Mouse (Mus musculus) kidney, embryonic 14.5 days (tissue): Measurements from ENCODE around the gene Mipep. TPM values are rescaled to one million over a fixed set of nuclear protein-coding genes. Genes with fewer than 3 reads are reported as not detected.

Experiments
- ATAC-seq: fragments of 200-750 bp; cut with Nextera tagmentation; 2 replicates; pipeline ENCODE4 v1.8.0; 2017; ENCODE audit warnings: moderate number of reproducible peaks, mild to moderate bottlenecking, moderate TSS enrichment, moderate library complexity; ENCODE audit not compliant: low FRiP score, low TSS enrichment
- H3K27ac ChIP-seq: fragments of 300-500 bp; sonication (generic); 2 replicates; pipeline ENCODE4 v1.5.1; 2014; ENCODE audit warnings: low read depth, mild to moderate bottlenecking, low read length, moderate library complexity, mixed read lengths
- H3K27me3 ChIP-seq: fragments of 300-500 bp; sonication (generic); 2 replicates; pipeline ENCODE4 v1.6.1; 2014; ENCODE audit warnings: mild to moderate bottlenecking, low read length; ENCODE audit not compliant: control insufficient read depth, insufficient read depth
- H3K36me3 ChIP-seq: fragments of 300-500 bp; sonication (generic); 2 replicates; pipeline ENCODE4 v1.6.1; 2014; ENCODE audit warnings: low read length, mixed read lengths; ENCODE audit not compliant: control insufficient read depth, insufficient read depth
- H3K4me1 ChIP-seq: fragments of 300-500 bp; sonication (generic); 2 replicates; pipeline ENCODE4 v1.6.1; 2014; ENCODE audit warnings: low read length, mixed read lengths; ENCODE audit not compliant: control insufficient read depth, insufficient read depth
- H3K4me2 ChIP-seq: fragments of 300-500 bp; sonication (generic); replicated peaks from 2 replicates; pipeline ENCODE4 v1.6.1; 2014; ENCODE audit warnings: low read depth, mild to moderate bottlenecking, low read length
- H3K4me3 ChIP-seq: fragments of 300-500 bp; sonication (generic); 2 replicates; pipeline ENCODE4 v1.5.1; 2014; ENCODE audit warnings: mild to moderate bottlenecking, low read length
- H3K9ac ChIP-seq: fragments of 300-500 bp; sonication (generic); 2 replicates; pipeline ENCODE4 v1.6.1; 2014; ENCODE audit warnings: low read depth, mild to moderate bottlenecking, low read length, moderate library complexity
- H3K9me3 ChIP-seq: fragments of 300-500 bp; sonication (generic); 2 replicates; pipeline ENCODE4 v1.6.1; 2016; ENCODE audit warnings: low read length; ENCODE audit not compliant: control insufficient read depth
- WGBS: fragments of 180-500 bp; shearing (Covaris S2); extraction: QIAGEN DNeasy Blood & Tissue Kit; methylation state at CpG from one replicate; pipeline ENCODE4 v1.1.7; 2014; 5-methylcytosine and 5-hydroxymethylcytosine counted together
- polyA plus RNA-seq: library from polyadenylated mRNA; unstranded; fragments of >200 nt; fragmentation: Nextera tagmentation; extraction: Ambion mirVana; gene quantifications from 2 replicates; pipeline ENCODE4 v1.2.1, GENCODE M21; 2014

The Mipep gene
- 16.3 and 26.5 TPM in 2 replicates for polyA plus RNA-seq

GRCm38 (mm10) chr14:60784427-60785315 lies at the start of gene Mipep:
Gene Mipep (plus strand): TSS chr14:60784573.
- peak; percentile 87 for ATAC-seq
- Histone ChIP-seq H3K9me3 (no peaks in the 10 kb centered on the region), H3K36me3 (peaks cover 5% of the 10 kb centered on the region; the same call in 1 of the 2 replicates), H3K9ac (peak within 1 kb of the TSS; percentile 76), H3K27ac (no peak within 1 kb of the TSS), H3K4me3 (peak within 1 kb of the TSS; percentile 69), H3K27me3 (no peaks in the 10 kb centered on the region), H3K4me2 (peak within 1 kb of the TSS; percentile 75), H3K4me1 (no peaks in the 10 kb centered on the region)
- under 1% methylated on average over 61 of the region's 61 CpGs for WGBS

DNA sequence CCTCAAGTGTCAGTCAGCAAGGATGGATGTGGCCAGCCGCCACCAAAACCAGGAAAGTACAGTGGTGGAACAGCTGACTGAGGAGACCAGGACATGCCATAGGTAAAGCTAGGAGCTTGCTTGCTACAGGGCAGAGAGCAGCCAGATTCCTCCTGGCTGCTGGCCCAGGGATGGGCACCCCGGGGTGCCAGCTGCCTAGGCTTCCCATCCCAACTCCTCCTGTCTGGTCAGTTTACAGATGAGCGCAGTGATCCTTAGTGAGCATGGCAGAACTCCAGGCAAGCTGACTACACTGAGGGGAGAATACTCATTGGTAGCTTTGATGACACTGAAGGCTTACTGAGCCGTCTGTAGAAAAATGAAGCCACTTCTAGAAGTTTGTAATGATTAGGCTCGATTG lies 49.2 kb upstream of the Mipep start:
- no peak for ATAC-seq
- WGBS: 64% methylated on average over 5 of the region's 5 CpGs
- Histone ChIP-seq H3K4me2 (no peak overlapping the region), H3K4me1 (peaks cover 36% of the 10 kb centered on the region), H3K4me3 (no peak overlapping the region), H3K9me3 (no peaks in the 10 kb centered on the region), H3K9ac (no peak overlapping the region), H3K27me3 (no peaks in the 10 kb centered on the region), H3K36me3 (no peaks in the 10 kb centered on the region), H3K27ac (no peak overlapping the region)

- no peaks in the 10 kb centered on the region for H3K9me3 ChIP-seq
- no peaks in the 10 kb centered on the region for H3K27me3 ChIP-seq
- no peaks in the 10 kb centered on the region for H3K36me3 ChIP-seq
- WGBS: 59% methylated on average over 13 of the region's 13 CpGs
- peaks cover 41% of the 10 kb centered on the region for H3K4me1 ChIP-seq
- H3K9ac ChIP-seq: no peak overlapping the region
- H3K27ac ChIP-seq: peak overlapping the region; percentile 85
- ATAC-seq: no peak
- H3K4me2 ChIP-seq: no peak overlapping the region
- H3K4me3 ChIP-seq: no peak overlapping the region
Measured at GRCm38 (mm10) chr14:60735848-60736547, 48.4 kb upstream of the Mipep start.

DNA sequence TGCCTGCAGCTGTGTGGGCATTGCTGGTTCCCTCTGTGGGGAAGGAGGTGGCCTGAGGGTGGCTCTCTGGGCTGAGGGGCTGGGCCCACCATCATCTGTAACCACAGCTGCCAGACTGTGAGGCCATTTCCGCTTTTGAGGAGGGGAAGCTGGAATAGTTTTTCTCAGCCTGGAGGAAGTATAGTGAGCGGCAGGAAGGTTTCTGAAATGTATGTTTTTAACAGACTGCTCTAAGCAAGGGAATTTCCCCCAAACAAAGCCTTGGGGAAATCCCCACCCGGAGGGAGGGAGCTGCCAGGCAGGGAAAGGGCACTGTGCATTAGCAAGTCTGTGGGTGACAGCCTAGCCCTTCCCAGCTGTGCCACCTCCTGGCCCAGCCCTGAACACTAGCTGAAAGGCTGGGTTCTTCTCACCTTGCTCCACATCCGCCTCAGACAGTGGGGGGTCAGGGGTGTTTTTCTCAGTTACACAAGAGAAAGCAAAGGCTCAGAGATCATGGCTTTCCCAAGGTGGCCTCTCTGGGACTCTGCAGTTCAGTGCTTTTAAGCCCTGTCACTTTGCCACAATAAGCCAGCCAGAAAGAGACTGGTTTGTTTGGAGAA lies 47.7 kb upstream of the Mipep start:
- ATAC-seq: peak; percentile 78
- Histone ChIP-seq H3K4me2 (peak overlapping the region; percentile 17; the same call in 1 of the 2 replicates), H3K9ac (no peak overlapping the region), H3K27me3 (no peaks in the 10 kb centered on the region), H3K27ac (peak overlapping the region; percentile 85), H3K4me1 (peaks cover 48% of the 10 kb centered on the region), H3K4me3 (no peak overlapping the region), H3K9me3 (no peaks in the 10 kb centered on the region), H3K36me3 (no peaks in the 10 kb centered on the region)
- WGBS: 9% methylated on average over 4 of the region's 4 CpGs

- WGBS: 26% methylated on average over 7 of the region's 7 CpGs
- H3K4me2 ChIP-seq: no peak overlapping the region
- H3K4me1 ChIP-seq: peaks cover 48% of the 10 kb centered on the region
- peak overlapping the region; percentile 85 for H3K27ac ChIP-seq
- no peaks in the 10 kb centered on the region for H3K9me3 ChIP-seq
- H3K9ac ChIP-seq: no peak overlapping the region
- no peak overlapping the region for H3K4me3 ChIP-seq
- 0 out of 2 replicates have a peak, but pooled peaks have one; percentile 8 for ATAC-seq
- H3K36me3 ChIP-seq: no peaks in the 10 kb centered on the region
- H3K27me3 ChIP-seq: no peaks in the 10 kb centered on the region
Measured at GRCm38 (mm10) chr14:60737202-60737611, 47.2 kb upstream of the Mipep start.

DNA sequence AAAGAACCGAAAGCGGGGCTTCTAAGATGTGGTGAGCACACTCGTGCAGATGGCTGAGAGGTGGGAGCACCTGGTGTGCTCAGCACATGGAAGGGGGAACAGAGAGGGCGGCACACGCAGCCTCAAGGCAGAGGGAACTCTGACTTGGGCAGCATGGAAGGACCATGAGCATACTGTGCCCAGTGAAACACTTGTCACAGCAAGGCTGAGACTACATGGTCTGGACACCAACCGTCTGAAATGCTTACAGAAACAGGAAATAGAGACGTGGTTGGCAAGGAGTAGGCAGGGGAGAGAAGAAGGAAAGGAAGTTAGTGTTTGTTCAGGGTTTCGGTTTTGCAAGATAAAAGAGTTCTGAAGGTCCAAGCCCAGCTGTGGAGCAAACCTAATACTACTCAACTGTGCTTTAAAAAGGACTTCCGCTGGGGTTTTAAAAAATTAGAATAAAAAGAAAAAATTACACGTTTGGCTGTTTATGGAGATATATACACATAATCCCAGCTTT lies 45.9 kb upstream of the Mipep start:
- Histone ChIP-seq H3K4me2 (no peak overlapping the region), H3K27ac (no peak overlapping the region; the same call in 1 of the 2 replicates), H3K27me3 (no peaks in the 10 kb centered on the region), H3K4me3 (no peak overlapping the region), H3K36me3 (0 out of 2 replicates have a peak, but pooled peaks cover 2% of the 10 kb centered on the region), H3K4me1 (peaks cover 39% of the 10 kb centered on the region), H3K9ac (no peak overlapping the region), H3K9me3 (no peaks in the 10 kb centered on the region)
- no peak for ATAC-seq
- 57% methylated on average over 10 of the region's 10 CpGs for whole genome bisulfite sequencing

GRCm38 (mm10) chr14:60739155-60739554 lies 45.2 kb upstream of the Mipep start:
- Histone ChIP-seq H3K4me2 (no peak overlapping the region), H3K4me1 (peaks cover 36% of the 10 kb centered on the region), H3K27ac (no peak overlapping the region), H3K9me3 (no peaks in the 10 kb centered on the region), H3K9ac (no peak overlapping the region), H3K36me3 (0 out of 2 replicates have a peak, but pooled peaks cover 2% of the 10 kb centered on the region), H3K4me3 (no peak overlapping the region), H3K27me3 (no peaks in the 10 kb centered on the region)
- ATAC-seq: no peak
- WGBS: 20% methylated on average over 7 of the region's 9 CpGs

GRCm38 (mm10) chr14:60739616-60740015 lies 44.8 kb upstream of the Mipep start:
- no peaks in the 10 kb centered on the region for H3K9me3 ChIP-seq
- peaks cover 36% of the 10 kb centered on the region for H3K4me1 ChIP-seq
- no peak for ATAC-seq
- H3K9ac ChIP-seq: no peak overlapping the region
- H3K27me3 ChIP-seq: no peaks in the 10 kb centered on the region
- WGBS: 77% methylated on average over 12 of the region's 12 CpGs
- H3K4me3 ChIP-seq: no peak overlapping the region
- 0 out of 2 replicates have a peak overlapping the region, but pooled peaks have one; percentile 38 for H3K27ac ChIP-seq
- H3K4me2 ChIP-seq: no peak overlapping the region
- H3K36me3 ChIP-seq: 0 out of 2 replicates have a peak, but pooled peaks cover 2% of the 10 kb centered on the region
